Mouse (Mus musculus) testis, adult 2 months (tissue): ENCODE data around the gene Egfl6. TPM values are rescaled to one million over a fixed set of nuclear protein-coding genes. Genes with fewer than 3 reads are reported as not detected.
A peak's percentile ranks its signal among the peaks of the same experiment; 100 is the strongest.

Experiments used
- H3K27ac ChIP-seq: fragments of 200-500 bp; 2 replicates; pipeline ENCODE4 v1.5.1; 2012; ENCODE audit warnings: low read depth, low read length; ENCODE audit not compliant: control insufficient read depth, insufficient read depth
- H3K27me3 ChIP-seq: fragments of 200-500 bp; 2 replicates; pipeline ENCODE4 v1.6.1; 2012; ENCODE audit warnings: mild to moderate bottlenecking, low read length, moderate library complexity; ENCODE audit not compliant: control insufficient read depth, insufficient read depth
- H3K36me3 ChIP-seq: fragments of 200-500 bp; 2 replicates; pipeline ENCODE4 v1.6.1; 2012; ENCODE audit warnings: mild to moderate bottlenecking, low read length; ENCODE audit not compliant: control insufficient read depth, insufficient read depth
- H3K4me1 ChIP-seq: fragments of 200-500 bp; 2 replicates; pipeline ENCODE4 v1.6.1; 2012; ENCODE audit warnings: low read length; ENCODE audit not compliant: control insufficient read depth, insufficient read depth
- H3K4me3 ChIP-seq: fragments of 200-500 bp; 2 replicates; pipeline ENCODE4 v1.5.1; 2012; ENCODE audit warnings: low read depth, mild to moderate bottlenecking, low read length, moderate library complexity, mixed read lengths; ENCODE audit not compliant: control insufficient read depth
- CTCF ChIP-seq: fragments of 200-500 bp; IDR thresholded peaks from 2 replicates; pipeline ENCODE4 v1.5.1; 2012; ENCODE audit warnings: low read depth, mild to moderate bottlenecking, inconsistent platforms, low read length, moderate library complexity; ENCODE audit not compliant: control insufficient read depth, insufficient read depth, insufficient replicate concordance
- POLR2A ChIP-seq: fragments of 200-500 bp; IDR thresholded peaks from 2 replicates; pipeline ENCODE4 v1.6.1; 2012; ENCODE audit warnings: low read depth, mild to moderate bottlenecking, inconsistent platforms, low read length, moderate library complexity; ENCODE audit not compliant: control insufficient read depth
- polyA plus RNA-seq: library from polyadenylated mRNA; depleted of rRNA; stranded (reverse); fragments of >200 nt; gene quantifications from 2 replicates; pipeline ENCODE4 v1.2.3, GENCODE M21; 2012; rRNA removed

Egfl6 gene
- polyA plus RNA-seq: 0.23 and 0.28 TPM in 2 replicates

DNA sequence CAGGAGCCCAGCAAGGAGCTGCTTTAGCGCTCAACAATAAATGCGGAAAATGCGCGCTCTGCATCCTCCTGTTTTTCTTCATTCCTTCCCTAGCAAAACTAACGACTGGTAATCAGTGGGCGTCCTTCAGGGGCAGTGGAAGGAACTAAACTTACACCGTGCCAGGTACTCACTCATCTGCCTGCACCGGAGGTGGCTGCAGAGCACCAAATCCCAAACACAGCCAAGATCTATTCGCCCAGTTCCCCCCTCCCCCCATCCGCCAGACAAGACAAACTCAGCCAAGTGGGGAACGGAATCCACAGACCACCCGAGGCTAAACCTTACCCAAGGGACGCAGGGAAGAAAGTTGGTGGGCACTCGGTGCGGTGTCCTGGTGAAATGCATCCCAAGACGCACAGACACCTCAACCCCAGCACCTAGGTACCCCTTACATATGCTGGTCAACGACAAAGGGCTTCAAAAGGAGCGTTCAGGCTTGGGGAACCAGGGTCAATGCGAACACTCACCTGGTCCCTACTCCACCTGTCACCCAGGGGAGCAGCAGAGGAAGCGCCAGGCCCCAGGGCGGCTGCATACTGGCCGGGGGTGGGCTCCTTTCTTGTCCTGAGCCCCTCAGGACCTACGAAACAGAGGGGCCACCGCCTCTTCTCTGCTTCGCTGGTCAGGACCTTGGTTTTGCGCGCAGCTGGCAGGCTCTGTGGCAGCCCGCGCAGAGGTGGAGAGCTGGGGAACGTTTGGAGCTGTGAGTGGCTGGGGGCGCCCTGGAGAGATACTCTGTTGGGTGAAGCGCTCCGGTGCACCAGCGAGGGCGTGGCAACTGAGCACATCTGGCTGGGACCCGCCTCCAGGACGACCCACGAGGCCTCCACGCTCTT lies at the start of gene Egfl6:
TSS of gene Egfl6 (minus strand) at position 774 of the 878 bp plus-strand sequence.
- Histone ChIP-seq H3K27ac (no peak within 1 kb of the TSS), H3K4me1 (peaks cover 4% of the 10 kb centered on the region), H3K36me3 (no peaks in the 10 kb centered on the region), H3K4me3 (peak within 1 kb of the TSS; percentile 21), H3K27me3 (no peaks in the 10 kb centered on the region)
- TF ChIP-seq CTCF: no peak
- TF ChIP-seq POLR2A: no peak

DNA sequence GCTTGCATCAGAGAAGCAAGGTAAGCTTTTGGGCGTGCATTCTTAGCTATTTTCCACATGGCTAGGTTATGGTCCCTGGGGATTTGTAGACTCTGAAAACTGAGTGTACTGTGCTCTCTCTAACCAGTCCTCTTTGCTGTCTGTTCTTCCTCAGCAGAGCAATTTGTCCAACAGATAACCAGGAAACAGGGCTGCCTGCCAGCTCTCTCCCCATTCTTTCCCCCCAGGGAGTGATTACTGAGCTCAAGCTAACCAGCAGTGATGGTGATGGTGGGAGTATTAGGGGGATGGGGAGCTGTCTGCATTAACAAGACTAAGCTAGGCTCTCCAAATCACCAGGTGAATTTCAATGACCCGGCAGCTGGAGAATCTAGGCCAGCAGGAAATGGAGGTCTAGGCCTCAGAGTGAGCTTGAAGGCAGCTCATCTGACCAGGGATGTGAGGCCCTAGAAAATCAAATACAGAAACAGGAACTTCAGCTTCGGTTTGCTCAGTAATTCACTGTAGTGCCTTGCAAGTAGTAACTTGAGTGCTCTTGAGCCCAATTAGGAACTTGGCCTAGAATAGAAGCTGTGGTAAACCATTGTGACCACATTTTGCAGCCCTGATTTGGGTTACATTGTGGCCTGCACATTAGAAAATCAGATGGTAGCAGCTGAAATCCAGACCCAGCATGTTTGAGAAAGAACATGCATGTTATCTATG lies 41.5 kb upstream of the Egfl6 start:
- Histone ChIP-seq H3K27me3 (no peaks in the 10 kb centered on the region), H3K36me3 (no peaks in the 10 kb centered on the region), H3K4me3 (no peak overlapping the region), H3K27ac (no peak overlapping the region), H3K4me1 (no peaks in the 10 kb centered on the region)
- TF ChIP-seq POLR2A (no peak), CTCF (no peak)

DNA sequence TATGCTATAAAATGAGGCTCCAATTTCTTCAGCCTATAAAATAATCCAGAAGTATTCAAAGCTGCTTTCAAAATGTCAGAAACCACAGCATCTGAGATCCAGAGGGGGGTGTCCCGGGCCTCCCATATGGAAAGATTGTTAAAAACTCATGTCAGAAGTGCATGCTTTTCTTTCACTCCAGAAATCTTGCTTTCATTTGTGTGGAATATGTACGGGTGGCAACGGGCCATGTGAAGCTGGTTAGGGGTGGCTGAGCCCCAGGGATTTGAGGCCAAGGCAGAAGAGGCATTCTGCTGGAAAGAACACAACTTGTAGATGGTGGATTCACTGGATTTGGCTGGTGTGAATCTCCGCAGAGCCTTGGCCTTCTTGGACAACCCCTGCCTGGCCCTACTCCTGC lies 40.7 kb upstream of the Egfl6 start:
- H3K27me3 ChIP-seq: no peaks in the 10 kb centered on the region
- H3K36me3 ChIP-seq: no peaks in the 10 kb centered on the region
- H3K4me1 ChIP-seq: no peaks in the 10 kb centered on the region
- no peak overlapping the region for H3K4me3 ChIP-seq
- TF ChIP-seq POLR2A: no peak
- no peak for TF ChIP-seq CTCF
- no peak overlapping the region for H3K27ac ChIP-seq

DNA sequence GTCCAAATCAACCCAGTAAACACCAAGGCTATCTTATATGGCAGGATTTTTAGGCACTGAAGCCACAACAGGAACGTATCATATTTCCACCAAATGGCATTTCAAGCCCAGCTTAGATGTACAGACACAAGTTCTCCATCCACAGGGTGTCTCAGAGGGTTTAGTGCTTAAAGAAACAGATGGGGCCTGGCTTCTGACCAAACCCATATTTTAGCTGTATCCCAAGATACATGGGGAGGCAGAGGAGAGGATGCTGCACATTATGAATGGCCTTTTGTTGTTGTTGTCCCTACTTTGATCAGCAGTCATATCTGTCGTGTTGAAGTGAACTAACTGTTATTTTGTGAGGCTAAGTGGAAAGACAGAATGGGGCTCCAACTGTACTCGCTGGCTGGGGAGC lies 37.7 kb upstream of the Egfl6 start:
- no peaks in the 10 kb centered on the region for H3K36me3 ChIP-seq
- H3K4me1 ChIP-seq: no peaks in the 10 kb centered on the region
- H3K27me3 ChIP-seq: no peaks in the 10 kb centered on the region
- no peak overlapping the region for H3K27ac ChIP-seq
- TF ChIP-seq POLR2A (no peak), CTCF (no peak)
- H3K4me3 ChIP-seq: no peak overlapping the region

DNA sequence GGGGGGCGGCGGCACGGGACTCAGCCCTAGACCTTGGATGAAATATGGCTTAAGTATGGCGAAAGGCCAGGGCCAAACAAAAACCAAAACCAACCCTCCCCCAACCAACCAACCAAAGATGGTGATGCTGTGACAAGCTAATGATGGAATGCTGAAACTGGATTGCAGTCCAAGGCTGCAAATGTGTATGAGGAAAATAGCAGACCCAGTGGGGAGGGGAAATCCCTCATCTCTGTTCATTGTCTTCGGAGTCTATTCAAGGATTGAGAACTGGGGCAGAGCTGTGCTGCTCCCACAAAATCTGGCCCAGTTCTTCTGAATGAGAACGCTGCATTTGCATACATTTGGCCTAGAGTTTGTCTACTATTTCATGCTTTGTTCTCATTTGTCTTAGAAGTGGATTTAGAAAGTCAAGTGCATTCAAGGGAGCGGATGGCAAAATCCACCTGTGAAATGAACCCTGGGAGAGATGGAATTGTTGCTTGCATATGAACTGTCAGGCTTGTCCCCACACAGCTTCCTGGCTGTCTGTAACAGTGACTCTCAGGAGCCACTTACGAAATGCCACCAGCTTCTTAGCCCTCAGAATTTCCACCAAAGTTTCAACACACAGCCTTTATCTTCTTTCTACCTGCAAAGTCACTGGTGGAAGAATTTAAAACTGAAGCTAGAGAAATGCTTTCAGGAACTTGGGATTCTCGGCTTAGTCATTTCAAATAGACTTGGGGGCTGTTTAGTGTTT lies 36.2 kb upstream of the Egfl6 start:
- no peak overlapping the region for H3K27ac ChIP-seq
- H3K27me3 ChIP-seq: no peaks in the 10 kb centered on the region
- no peaks in the 10 kb centered on the region for H3K4me1 ChIP-seq
- no peak overlapping the region for H3K4me3 ChIP-seq
- TF ChIP-seq CTCF (no peak), POLR2A (no peak)
- no peaks in the 10 kb centered on the region for H3K36me3 ChIP-seq

DNA sequence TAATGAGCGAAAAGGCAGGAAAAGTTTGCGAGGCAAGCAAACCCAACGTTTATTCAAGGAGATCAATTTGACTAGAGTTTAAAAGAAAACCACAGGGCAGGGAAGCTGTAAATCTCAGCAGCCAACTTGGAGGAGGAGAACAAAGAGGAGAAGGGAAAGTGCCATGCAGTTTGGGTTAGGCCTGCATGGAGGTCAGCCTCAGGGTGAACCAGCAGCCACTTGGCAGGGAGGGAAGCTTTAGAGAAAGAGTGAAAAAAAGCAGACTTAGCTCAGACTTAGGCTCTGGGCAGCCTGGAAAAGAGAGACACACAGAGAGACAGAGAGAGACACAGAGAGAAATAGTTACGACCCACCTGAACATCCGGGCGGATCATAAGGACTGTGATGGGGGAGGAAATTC lies 35.4 kb upstream of the Egfl6 start:
- Histone ChIP-seq H3K4me3 (no peak overlapping the region), H3K27ac (peak overlapping the region; percentile 2), H3K4me1 (no peaks in the 10 kb centered on the region), H3K36me3 (no peaks in the 10 kb centered on the region), H3K27me3 (no peaks in the 10 kb centered on the region)
- no peak for TF ChIP-seq CTCF
- TF ChIP-seq POLR2A: no peak

DNA sequence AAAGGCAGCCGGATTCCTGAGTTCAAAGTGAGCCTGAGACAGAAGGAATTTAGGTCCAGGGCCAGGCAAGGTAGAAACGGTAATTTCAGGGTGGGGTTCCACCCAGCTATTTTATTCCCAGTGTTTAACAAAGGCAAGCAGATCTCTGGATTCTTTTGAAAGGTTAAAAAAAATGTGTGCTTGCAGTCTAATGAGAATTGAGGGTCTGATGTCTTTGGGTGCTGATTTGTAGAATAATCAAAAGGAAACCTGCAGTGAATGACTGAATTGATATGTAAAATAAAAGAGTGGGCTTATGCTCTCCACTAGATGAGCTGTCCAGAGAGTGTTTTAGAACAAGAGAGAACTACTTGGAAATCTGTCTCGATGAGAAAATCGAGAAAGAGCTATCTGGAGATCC lies 33.6 kb upstream of the Egfl6 start:
- Histone ChIP-seq H3K36me3 (no peaks in the 10 kb centered on the region), H3K27ac (no peak overlapping the region), H3K4me3 (no peak overlapping the region), H3K27me3 (no peaks in the 10 kb centered on the region), H3K4me1 (no peaks in the 10 kb centered on the region)
- TF ChIP-seq POLR2A: no peak
- no peak for TF ChIP-seq CTCF
